Mouse (Mus musculus): ENCODE results near the gene Bahcc1. TPM values are rescaled to one million over a fixed set of nuclear protein-coding genes. Genes with fewer than 3 reads are reported as not detected.

Gene Bahcc1
- polyA plus RNA-seq, 1 experiment from 2014 or later = 30.3 TPM

- DNase-seq (ENCODE audit: low spot score) = peak; percentile 83
- Histone ChIP-seq H3K9me3 (ENCODE audit: control insufficient read depth, low read length) (no peaks in the 10 kb centered on the region), H3K27ac (ENCODE audit: low read depth, low read length) (peak overlapping the region; percentile 99), H3K9ac (ENCODE audit: low read length) (peak overlapping the region; percentile 100), H3K4me1 (replicated peaks; ENCODE audit: control insufficient read depth, insufficient read depth, low read length) (peaks cover 30% of the 10 kb centered on the region), H3K4me3 (ENCODE audit: low read depth, low read length) (peak overlapping the region; percentile 96), H3K36me3 (ENCODE audit: control insufficient read depth, insufficient read depth, low read length) (no peaks in the 10 kb centered on the region), H3K4me2 (ENCODE audit: low read depth, low read length, severe bottlenecking) (peak overlapping the region; percentile 78), H3K27me3 (ENCODE audit: control insufficient read depth, insufficient read depth, low read length) (no peaks in the 10 kb centered on the region)
- no peak for ATAC-seq (replicated peaks; ENCODE audit: low FRiP score)
- under 1% methylated on average over 88 of the region's 89 CpGs for WGBS
Measured at GRCm38 (mm10) chr11:120237166-120238131, 4.7 kb downstream of the Bahcc1 start.

- DNase-seq (ENCODE audit: low spot score) (no peak), ATAC-seq (replicated peaks; ENCODE audit: low FRiP score) (no peak)
- H3K9ac ChIP-seq (ENCODE audit: low read length) = peak overlapping the region; percentile 100
- H3K9me3 ChIP-seq (ENCODE audit: control insufficient read depth, low read length) = no peaks in the 10 kb centered on the region
- H3K27me3 ChIP-seq (ENCODE audit: control insufficient read depth, insufficient read depth, low read length) = no peaks in the 10 kb centered on the region
- H3K4me2 ChIP-seq (ENCODE audit: low read depth, low read length, severe bottlenecking) = peak overlapping the region; percentile 78
- 1% methylated on average over 8 of the region's 8 CpGs for WGBS
- H3K36me3 ChIP-seq (ENCODE audit: control insufficient read depth, insufficient read depth, low read length) = no peaks in the 10 kb centered on the region
- peak overlapping the region; percentile 96 for H3K4me3 ChIP-seq (ENCODE audit: low read depth, low read length)
- peaks cover 38% of the 10 kb centered on the region for H3K4me1 ChIP-seq (replicated peaks; ENCODE audit: control insufficient read depth, insufficient read depth, low read length)
- peak overlapping the region; percentile 99 for H3K27ac ChIP-seq (ENCODE audit: low read depth, low read length)
Measured at GRCm38 (mm10) chr11:120238306-120238705, 5.6 kb downstream of the Bahcc1 start.

- H3K4me1 ChIP-seq (replicated peaks; ENCODE audit: control insufficient read depth, insufficient read depth, low read length) = peaks cover 44% of the 10 kb centered on the region
- ATAC-seq (replicated peaks; ENCODE audit: low FRiP score) (no peak), DNase-seq (ENCODE audit: low spot score) (peak; percentile 83)
- H3K4me3 ChIP-seq (ENCODE audit: low read depth, low read length) = peak overlapping the region; percentile 96
- H3K9ac ChIP-seq (ENCODE audit: low read length) = peak overlapping the region; percentile 100
- H3K9me3 ChIP-seq (ENCODE audit: control insufficient read depth, low read length) = no peaks in the 10 kb centered on the region
- peak overlapping the region; percentile 78 for H3K4me2 ChIP-seq (ENCODE audit: low read depth, low read length, severe bottlenecking)
- 3% methylated on average over 7 of the region's 8 CpGs for WGBS
- no peaks in the 10 kb centered on the region for H3K36me3 ChIP-seq (ENCODE audit: control insufficient read depth, insufficient read depth, low read length)
- no peaks in the 10 kb centered on the region for H3K27me3 ChIP-seq (ENCODE audit: control insufficient read depth, insufficient read depth, low read length)
- H3K27ac ChIP-seq (ENCODE audit: low read depth, low read length) = peak overlapping the region; percentile 99
Measured at GRCm38 (mm10) chr11:120238751-120239359, 6.1 kb downstream of the Bahcc1 start.

- Histone ChIP-seq H3K4me2 (ENCODE audit: low read depth, low read length, severe bottlenecking) (peak overlapping the region; percentile 78), H3K9me3 (ENCODE audit: control insufficient read depth, low read length) (no peaks in the 10 kb centered on the region), H3K4me3 (ENCODE audit: low read depth, low read length) (peak overlapping the region; percentile 96), H3K27ac (ENCODE audit: low read depth, low read length) (peak overlapping the region; percentile 99), H3K9ac (ENCODE audit: low read length) (peak overlapping the region; percentile 100), H3K4me1 (replicated peaks; ENCODE audit: control insufficient read depth, insufficient read depth, low read length) (peaks cover 44% of the 10 kb centered on the region), H3K36me3 (ENCODE audit: control insufficient read depth, insufficient read depth, low read length) (no peaks in the 10 kb centered on the region), H3K27me3 (ENCODE audit: control insufficient read depth, insufficient read depth, low read length) (no peaks in the 10 kb centered on the region)
- ATAC-seq (replicated peaks; ENCODE audit: low FRiP score) (no peak), DNase-seq (ENCODE audit: low spot score) (peak; percentile 78)
- 3% methylated on average over 7 of the region's 11 CpGs for WGBS
Measured at GRCm38 (mm10) chr11:120239581-120239991, 6.8 kb downstream of the Bahcc1 start.

GRCm38 (mm10) chr11:120240206-120240605, 7.5 kb downstream of the Bahcc1 start:
- Histone ChIP-seq H3K27me3 (ENCODE audit: control insufficient read depth, insufficient read depth, low read length) (no peaks in the 10 kb centered on the region), H3K9me3 (ENCODE audit: control insufficient read depth, low read length) (no peaks in the 10 kb centered on the region), H3K4me3 (ENCODE audit: low read depth, low read length) (peak overlapping the region; percentile 96), H3K36me3 (ENCODE audit: control insufficient read depth, insufficient read depth, low read length) (no peaks in the 10 kb centered on the region), H3K9ac (ENCODE audit: low read length) (peak overlapping the region; percentile 100), H3K4me1 (replicated peaks; ENCODE audit: control insufficient read depth, insufficient read depth, low read length) (peaks cover 44% of the 10 kb centered on the region), H3K27ac (ENCODE audit: low read depth, low read length) (peak overlapping the region; percentile 99), H3K4me2 (ENCODE audit: low read depth, low read length, severe bottlenecking) (peak overlapping the region; percentile 78)
- DNase-seq (ENCODE audit: low spot score) = peak; percentile 96
- WGBS = 0% methylated on average over 10 of the region's 10 CpGs
- ATAC-seq (replicated peaks; ENCODE audit: low FRiP score) = peak; percentile 64

GRCm38 (mm10) chr11:120240941-120241890, 8.5 kb downstream of the Bahcc1 start:
- ATAC-seq (replicated peaks; ENCODE audit: low FRiP score) = no peak
- WGBS = 13% methylated on average over 29 of the region's 29 CpGs

GRCm38 (mm10) chr11:120241981-120242725, 9.4 kb downstream of the Bahcc1 start:
- peak overlapping the region; percentile 5; the same call in 1 of the 2 replicates for H3K27ac ChIP-seq (ENCODE audit: low read depth, low read length)
- 47% methylated on average over 6 of the region's 6 CpGs for WGBS
- H3K4me2 ChIP-seq (ENCODE audit: low read depth, low read length, severe bottlenecking) = peak overlapping the region; percentile 32; the same call in 1 of the 2 replicates
- H3K27me3 ChIP-seq (ENCODE audit: control insufficient read depth, insufficient read depth, low read length) = no peaks in the 10 kb centered on the region
- H3K9me3 ChIP-seq (ENCODE audit: control insufficient read depth, low read length) = no peaks in the 10 kb centered on the region
- H3K4me1 ChIP-seq (replicated peaks; ENCODE audit: control insufficient read depth, insufficient read depth, low read length) = peaks cover 47% of the 10 kb centered on the region
- DNase-seq (ENCODE audit: low spot score) (peak; percentile 58), ATAC-seq (replicated peaks; ENCODE audit: low FRiP score) (no peak; the same call in 1 of the 2 replicates)
- H3K36me3 ChIP-seq (ENCODE audit: control insufficient read depth, insufficient read depth, low read length) = no peaks in the 10 kb centered on the region
- H3K9ac ChIP-seq (ENCODE audit: low read length) = peak overlapping the region; percentile 3; the same call in 1 of the 2 replicates
- no peak overlapping the region for H3K4me3 ChIP-seq (ENCODE audit: low read depth, low read length)

More at GRCm38 (mm10) chr11:120240941-120241890, 8.5 kb downstream of the Bahcc1 start:
- Histone ChIP-seq H3K36me3 (ENCODE audit: control insufficient read depth, insufficient read depth, low read length) (no peaks in the 10 kb centered on the region), H3K9ac (ENCODE audit: low read length) (peak overlapping the region; percentile 100), H3K27me3 (ENCODE audit: control insufficient read depth, insufficient read depth, low read length) (no peaks in the 10 kb centered on the region), H3K9me3 (ENCODE audit: control insufficient read depth, low read length) (no peaks in the 10 kb centered on the region), H3K4me2 (ENCODE audit: low read depth, low read length, severe bottlenecking) (peak overlapping the region; percentile 78), H3K4me3 (ENCODE audit: low read depth, low read length) (peak overlapping the region; percentile 96; the same call in 1 of the 2 replicates), H3K4me1 (replicated peaks; ENCODE audit: control insufficient read depth, insufficient read depth, low read length) (peaks cover 44% of the 10 kb centered on the region), H3K27ac (ENCODE audit: low read depth, low read length) (peak overlapping the region; percentile 99)
- peak; percentile 77 for DNase-seq (ENCODE audit: low spot score)

All from forebrain, embryonic 11.5 days (tissue).